Mouse (Mus musculus) liver, embryonic 15.5 days (tissue): ENCODE data around the gene Porcn. TPM values are rescaled to one million over a fixed set of nuclear protein-coding genes. Genes with fewer than 3 reads are reported as not detected.

Experiments used
- ATAC-seq: fragments of 200-750 bp; cut with Nextera tagmentation; 2 replicates; pipeline ENCODE4 v1.8.0; 2017; ENCODE audit warnings: moderate number of reproducible peaks, mild to moderate bottlenecking, moderate library complexity; ENCODE audit not compliant: insufficient read depth
- H3K27ac ChIP-seq: fragments of 300-500 bp; sonication (generic); replicated peaks from 2 replicates; pipeline ENCODE4 v1.5.1; 2015; ENCODE audit warnings: mild to moderate bottlenecking, inconsistent platforms
- H3K27me3 ChIP-seq: fragments of 300-500 bp; sonication (generic); 2 replicates; pipeline ENCODE4 v1.6.1; 2015; ENCODE audit warnings: mild to moderate bottlenecking, inconsistent platforms
- H3K36me3 ChIP-seq: fragments of 300-500 bp; sonication (generic); replicated peaks from 2 replicates; pipeline ENCODE4 v1.6.1; 2015; ENCODE audit warnings: moderate library complexity, mild to moderate bottlenecking, inconsistent platforms
- H3K4me1 ChIP-seq: fragments of 300-500 bp; sonication (generic); replicated peaks from 2 replicates; pipeline ENCODE4 v1.6.1; 2015; ENCODE audit warnings: inconsistent platforms
- H3K4me2 ChIP-seq: fragments of 300-500 bp; sonication (generic); 2 replicates; pipeline ENCODE4 v1.6.1; 2015; ENCODE audit warnings: moderate library complexity, mild to moderate bottlenecking, inconsistent platforms
- H3K4me3 ChIP-seq: fragments of 300-500 bp; sonication (generic); replicated peaks from 2 replicates; pipeline ENCODE4 v1.5.1; 2015; ENCODE audit warnings: mild to moderate bottlenecking, inconsistent platforms
- H3K9ac ChIP-seq: fragments of 300-500 bp; sonication (generic); 2 replicates; pipeline ENCODE4 v1.6.1; 2015; ENCODE audit warnings: moderate library complexity, mild to moderate bottlenecking, inconsistent platforms
- H3K9me3 ChIP-seq: fragments of 300-500 bp; sonication (generic); replicated peaks from 2 replicates; pipeline ENCODE4 v1.6.1; 2016; ENCODE audit warnings: inconsistent platforms
- WGBS: fragments of 180-500 bp; shearing (Covaris S2); methylation state at CpG from one replicate; pipeline ENCODE4 v1.1.7; 2015; ENCODE audit warnings: mixed read lengths; ENCODE audit not compliant: insufficient replicate concordance; 5-methylcytosine and 5-hydroxymethylcytosine counted together
- polyA plus RNA-seq: library from polyadenylated mRNA; unstranded; fragments of >200 nt; fragmentation: Nextera tagmentation; extraction: Ambion mirVana; gene quantifications from 2 replicates; pipeline ENCODE4 v1.2.1, GENCODE M21; 2015

Porcn gene
- polyA plus RNA-seq, 1 experiment from 2014 or later: 0.83 TPM

DNA sequence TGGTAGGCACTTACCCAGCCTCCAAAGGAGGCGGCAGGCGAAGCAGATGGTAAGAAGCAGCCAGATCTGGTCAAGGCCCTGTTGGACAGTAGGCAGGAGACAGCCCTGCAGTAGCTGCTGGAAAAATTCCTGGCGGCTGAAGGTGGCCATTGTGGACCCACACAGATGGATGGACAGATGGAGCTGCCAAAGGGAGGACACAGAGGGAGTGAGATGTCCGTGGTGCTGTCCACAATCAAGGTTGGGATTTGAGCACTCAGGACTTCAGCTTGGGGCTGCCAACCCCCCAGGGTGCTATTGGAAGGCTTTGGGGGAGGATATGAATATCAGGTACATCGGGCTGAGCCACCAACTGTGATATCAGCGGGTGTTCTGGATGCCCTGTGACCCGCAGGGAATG lies 774 bp downstream of the Porcn start:
- H3K9ac ChIP-seq: no peak overlapping the region
- ATAC-seq: no peak

DNA sequence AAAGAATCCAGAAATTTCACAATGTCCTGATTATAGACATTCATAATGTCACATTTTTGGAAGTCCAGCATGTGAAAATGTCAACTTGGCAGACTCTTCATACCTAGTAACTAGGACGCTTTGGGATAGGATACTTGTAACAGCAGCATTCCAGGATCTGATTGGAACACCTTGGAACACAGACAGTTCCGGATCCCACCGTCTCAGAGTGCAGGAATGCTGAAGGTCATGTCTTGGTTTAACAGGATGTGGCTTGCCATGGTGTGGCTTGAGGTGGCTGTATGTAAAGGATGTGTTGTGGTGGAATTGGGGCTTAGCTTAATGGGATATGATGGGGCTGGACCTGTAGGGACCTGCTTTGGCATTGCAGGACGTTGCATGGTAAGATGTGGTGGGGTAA lies 1.2 kb downstream of the Porcn start:
- H3K4me3 ChIP-seq: no peak overlapping the region
- no peak overlapping the region for H3K9ac ChIP-seq
- H3K4me2 ChIP-seq: no peak overlapping the region
- 54% methylated on average over 4 of the region's 4 CpGs for WGBS
- peaks cover 9% of the 10 kb centered on the region; the same call in 1 of the 2 replicates for H3K4me1 ChIP-seq
- H3K27me3 ChIP-seq: peaks cover 20% of the 10 kb centered on the region
- H3K27ac ChIP-seq: no peak overlapping the region
- no peak for ATAC-seq
- H3K9me3 ChIP-seq: no peaks in the 10 kb centered on the region
- no peaks in the 10 kb centered on the region for H3K36me3 ChIP-seq

More for the DNA sequence above, 774 bp downstream of the Porcn start:
- peak overlapping the region; percentile 73 for H3K4me2 ChIP-seq
- peaks cover 20% of the 10 kb centered on the region for H3K27me3 ChIP-seq
- 37% methylated on average over 7 of the region's 7 CpGs for WGBS
- no peak overlapping the region for H3K27ac ChIP-seq
- no peaks in the 10 kb centered on the region for H3K36me3 ChIP-seq
- H3K9me3 ChIP-seq: no peaks in the 10 kb centered on the region
- H3K4me1 ChIP-seq: peaks cover 9% of the 10 kb centered on the region; the same call in 1 of the 2 replicates
- peak overlapping the region; percentile 50; the same call in 1 of the 2 replicates for H3K4me3 ChIP-seq

DNA sequence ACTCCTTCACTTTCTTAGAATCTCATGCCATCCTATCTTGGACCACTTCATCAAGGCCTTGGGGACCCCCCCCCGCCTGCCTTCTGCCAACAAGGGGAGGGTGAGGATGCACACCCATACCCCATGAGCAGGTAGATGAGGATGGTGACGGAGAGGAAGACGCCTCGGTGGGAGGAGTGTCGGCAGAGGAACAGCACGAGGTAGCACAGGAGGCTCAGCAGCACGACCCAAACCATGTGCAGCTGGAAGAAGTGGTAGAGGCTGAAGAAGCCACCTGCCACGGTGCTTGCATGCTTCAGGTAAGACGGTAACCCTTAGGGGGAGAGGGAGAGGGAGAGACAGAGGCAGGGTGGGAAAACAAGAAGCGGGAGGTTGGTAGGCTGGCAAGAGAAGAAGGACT lies 2.2 kb downstream of the Porcn start:
- H3K9ac ChIP-seq: no peak overlapping the region
- no peak overlapping the region for H3K4me2 ChIP-seq
- no peak overlapping the region for H3K27ac ChIP-seq
- H3K36me3 ChIP-seq: no peaks in the 10 kb centered on the region
- H3K4me1 ChIP-seq: peaks cover 9% of the 10 kb centered on the region; the same call in 1 of the 2 replicates
- ATAC-seq: no peak
- no peak overlapping the region for H3K4me3 ChIP-seq
- 68% methylated on average over 10 of the region's 10 CpGs for WGBS
- H3K9me3 ChIP-seq: no peaks in the 10 kb centered on the region
- H3K27me3 ChIP-seq: peaks cover 20% of the 10 kb centered on the region

DNA sequence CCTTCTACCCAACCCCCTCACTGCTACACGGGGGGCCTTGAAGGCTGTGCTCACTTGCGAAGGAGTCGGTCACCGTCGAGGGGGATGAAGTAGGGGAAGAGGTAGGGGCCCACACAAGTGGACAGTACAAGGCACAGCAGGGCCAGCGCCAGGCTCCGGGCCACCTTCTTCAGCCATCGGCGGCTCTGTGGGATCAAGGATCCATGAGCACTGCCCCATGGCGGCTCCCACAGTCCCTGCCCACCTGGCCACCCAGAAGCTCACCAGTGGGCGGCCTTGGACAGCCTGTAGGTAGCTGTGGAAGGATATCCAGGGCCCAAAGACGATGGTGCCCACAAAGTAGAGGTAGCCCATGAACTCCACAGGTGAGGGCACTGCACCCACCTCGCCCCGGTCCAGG lies 3.2 kb downstream of the Porcn start:
- 69% methylated on average over 14 of the region's 14 CpGs for WGBS
- H3K9ac ChIP-seq: no peak overlapping the region
- H3K9me3 ChIP-seq: no peaks in the 10 kb centered on the region
- peaks cover 9% of the 10 kb centered on the region; the same call in 1 of the 2 replicates for H3K4me1 ChIP-seq
- no peak for ATAC-seq
- H3K4me3 ChIP-seq: no peak overlapping the region
- H3K27me3 ChIP-seq: peaks cover 20% of the 10 kb centered on the region
- no peaks in the 10 kb centered on the region for H3K36me3 ChIP-seq
- no peak overlapping the region for H3K27ac ChIP-seq
- H3K4me2 ChIP-seq: no peak overlapping the region

DNA sequence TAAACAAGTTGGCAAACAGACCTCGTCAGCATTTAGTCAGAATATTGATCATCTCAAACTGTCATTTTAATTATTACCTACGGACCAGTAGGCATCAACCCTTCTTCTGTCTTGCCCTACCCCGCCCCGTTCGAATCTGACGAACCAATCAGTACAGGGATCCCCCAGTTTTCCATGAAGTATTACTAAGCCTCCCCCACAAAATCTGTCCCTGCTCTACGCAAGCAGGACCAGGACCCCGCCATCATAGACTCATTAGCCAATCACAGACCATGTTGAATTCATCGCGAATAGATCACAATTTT lies 13.0 kb downstream of the Porcn start, which contains the start of gene Ebp:
Gene Ebp (minus strand): TSS at position 94 of the 305 bp plus-strand sequence.
- peak within 1 kb of the TSS; percentile 78 for H3K4me2 ChIP-seq
- peak within 1 kb of the TSS; percentile 75 for H3K9ac ChIP-seq
- H3K27ac ChIP-seq: peak within 1 kb of the TSS; percentile 84
- peak; percentile 8; the same call in 1 of the 2 replicates for ATAC-seq
- peak within 1 kb of the TSS; percentile 72 for H3K4me3 ChIP-seq
- H3K27me3 ChIP-seq: no peaks in the 10 kb centered on the region
- 21% methylated on average over 10 of the region's 10 CpGs for WGBS
- peaks cover 9% of the 10 kb centered on the region for H3K4me1 ChIP-seq
- H3K9me3 ChIP-seq: no peaks in the 10 kb centered on the region
- peaks cover 4% of the 10 kb centered on the region; the same call in 1 of the 2 replicates for H3K36me3 ChIP-seq

DNA sequence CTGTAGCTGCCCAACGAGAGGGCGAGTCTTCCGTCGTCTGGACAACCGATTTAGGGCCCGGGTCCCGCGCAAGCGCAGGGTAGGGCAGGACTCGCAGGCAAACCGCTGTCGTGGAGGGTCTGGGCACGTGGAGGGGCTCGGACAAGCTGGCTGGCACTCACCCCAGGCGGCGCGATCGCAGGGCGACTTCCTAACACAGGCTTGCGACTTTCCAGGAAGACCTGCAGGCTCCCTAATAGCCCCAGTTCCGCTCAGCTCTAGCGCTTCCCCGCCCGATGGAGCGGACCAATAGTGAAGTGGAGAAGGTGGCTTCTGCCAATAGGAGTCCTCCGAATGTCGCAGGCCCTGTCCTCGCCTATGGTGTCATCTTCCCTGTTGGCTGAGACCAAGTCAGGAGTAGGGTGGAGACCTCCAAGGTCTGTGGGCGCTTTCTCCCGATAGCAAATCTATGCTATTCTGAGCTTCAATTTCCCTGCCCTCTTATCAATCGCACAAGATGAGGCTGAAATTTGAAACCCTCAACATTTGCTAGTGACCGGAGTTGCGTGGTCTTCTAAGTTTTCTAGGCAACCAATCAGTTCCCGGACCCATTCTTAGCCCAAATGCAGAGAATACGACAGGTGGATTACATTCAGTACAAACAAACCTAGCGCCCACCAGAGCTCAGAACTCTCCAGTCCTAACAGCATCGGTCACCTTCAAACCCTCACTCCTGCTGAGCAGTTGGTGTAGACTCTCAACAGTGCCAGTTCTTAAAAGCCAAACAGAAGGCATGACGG lies 13.5 kb downstream of the Porcn start:
- peak overlapping the region; percentile 84 for H3K27ac ChIP-seq
- no peaks in the 10 kb centered on the region for H3K27me3 ChIP-seq
- no peaks in the 10 kb centered on the region for H3K9me3 ChIP-seq
- H3K4me3 ChIP-seq: peak overlapping the region; percentile 72
- H3K36me3 ChIP-seq: peaks cover 4% of the 10 kb centered on the region; the same call in 1 of the 2 replicates
- H3K9ac ChIP-seq: peak overlapping the region; percentile 75
- peak; percentile 99 for ATAC-seq
- 7% methylated on average over 38 of the region's 38 CpGs for WGBS
- peak overlapping the region; percentile 78 for H3K4me2 ChIP-seq
- H3K4me1 ChIP-seq: peaks cover 9% of the 10 kb centered on the region

DNA sequence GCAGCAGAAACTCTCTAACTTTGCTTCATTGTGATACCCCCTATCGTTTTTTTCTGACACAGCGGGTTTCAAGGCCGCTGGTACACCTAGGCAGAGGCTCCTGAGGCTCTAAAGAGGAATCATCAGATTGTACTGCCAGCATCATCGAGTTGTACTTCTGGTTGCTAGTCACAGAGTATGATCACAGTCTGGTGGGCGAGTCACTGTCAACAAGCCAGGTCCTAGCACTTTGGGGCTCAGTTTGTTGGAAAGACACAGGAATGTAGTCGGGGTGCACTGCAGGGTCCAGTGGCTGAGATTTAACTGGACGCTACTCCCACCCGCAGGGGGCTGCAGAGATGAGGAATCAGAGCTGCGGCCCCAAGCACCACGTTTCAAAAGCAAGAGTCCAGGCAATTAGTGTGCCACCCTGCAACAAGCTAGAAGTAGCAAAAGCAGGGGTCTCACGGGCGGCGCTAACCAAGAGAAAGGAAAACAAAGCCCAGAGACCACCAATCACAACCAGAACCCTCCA lies 14.1 kb downstream of the Porcn start:
- no peaks in the 10 kb centered on the region for H3K9me3 ChIP-seq
- H3K4me3 ChIP-seq: peak overlapping the region; percentile 72
- no peak; the same call in 1 of the 2 replicates for ATAC-seq
- peak overlapping the region; percentile 81 for H3K27ac ChIP-seq
- peak overlapping the region; percentile 75 for H3K9ac ChIP-seq
- H3K27me3 ChIP-seq: no peaks in the 10 kb centered on the region
- peak overlapping the region; percentile 78 for H3K4me2 ChIP-seq
- peaks cover 4% of the 10 kb centered on the region; the same call in 1 of the 2 replicates for H3K36me3 ChIP-seq
- H3K4me1 ChIP-seq: peaks cover 9% of the 10 kb centered on the region
- WGBS: 9% methylated on average over 13 of the region's 13 CpGs

DNA sequence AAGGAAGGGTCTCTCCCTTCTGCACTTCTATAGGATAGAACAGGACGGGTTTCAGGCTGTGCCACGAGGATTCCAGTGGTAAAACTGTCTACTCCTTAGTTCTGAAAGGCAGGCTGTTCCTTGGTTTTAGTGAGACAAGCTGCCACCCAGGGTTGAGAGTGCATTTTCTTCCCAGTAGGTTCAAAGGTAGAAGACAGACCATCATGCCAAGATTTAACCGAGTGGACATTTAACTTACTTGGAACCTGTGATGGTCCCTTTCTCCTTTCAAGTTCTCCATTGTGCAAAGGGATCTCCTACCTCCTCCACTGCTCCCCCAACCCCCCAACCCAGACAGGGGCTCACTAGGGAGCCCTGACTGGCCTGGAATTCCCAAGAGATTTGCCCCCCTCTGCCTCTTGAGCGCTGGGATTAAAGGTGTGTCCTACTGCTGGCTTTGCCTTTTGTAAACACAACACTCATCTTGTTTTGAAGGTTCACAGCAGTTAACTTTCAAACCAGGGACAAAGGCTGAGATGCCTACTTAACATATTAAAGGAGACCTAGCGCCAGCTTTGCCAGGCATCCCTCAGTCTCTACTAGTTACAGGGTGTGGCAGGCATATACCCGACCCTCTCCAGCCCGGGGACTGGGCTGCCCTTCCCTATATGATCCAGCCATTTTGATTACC lies 23.3 kb downstream of the Porcn start:
- Histone ChIP-seq H3K9ac (no peak overlapping the region), H3K27ac (no peak overlapping the region), H3K27me3 (no peaks in the 10 kb centered on the region), H3K4me2 (no peak overlapping the region), H3K9me3 (no peaks in the 10 kb centered on the region), H3K4me3 (no peak overlapping the region), H3K4me1 (peaks cover 10% of the 10 kb centered on the region; the same call in 1 of the 2 replicates), H3K36me3 (peaks cover 18% of the 10 kb centered on the region)
- 20% methylated on average over 7 of the region's 7 CpGs for WGBS
- ATAC-seq: no peak

DNA sequence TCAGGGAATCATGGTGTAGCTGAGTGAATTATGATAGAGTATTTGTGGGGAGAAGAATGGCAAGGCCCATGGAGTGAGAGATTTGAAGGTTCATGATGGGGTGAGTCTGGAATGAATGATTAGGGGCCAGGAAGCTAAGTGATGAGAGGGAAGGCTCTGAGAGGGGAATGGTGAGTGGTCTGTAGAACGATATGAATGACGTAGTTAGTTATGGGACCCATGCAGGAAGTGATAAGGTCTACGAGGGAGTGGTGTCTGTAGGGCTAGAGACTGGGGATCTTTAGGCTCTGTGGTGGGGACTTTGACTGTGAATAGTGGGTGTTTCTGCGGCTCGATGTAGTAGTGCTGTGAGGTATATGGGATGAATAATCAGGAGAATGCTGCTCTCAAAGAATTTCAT lies 26.7 kb downstream of the Porcn start:
- H3K4me1 ChIP-seq: peaks cover 18% of the 10 kb centered on the region

DNA sequence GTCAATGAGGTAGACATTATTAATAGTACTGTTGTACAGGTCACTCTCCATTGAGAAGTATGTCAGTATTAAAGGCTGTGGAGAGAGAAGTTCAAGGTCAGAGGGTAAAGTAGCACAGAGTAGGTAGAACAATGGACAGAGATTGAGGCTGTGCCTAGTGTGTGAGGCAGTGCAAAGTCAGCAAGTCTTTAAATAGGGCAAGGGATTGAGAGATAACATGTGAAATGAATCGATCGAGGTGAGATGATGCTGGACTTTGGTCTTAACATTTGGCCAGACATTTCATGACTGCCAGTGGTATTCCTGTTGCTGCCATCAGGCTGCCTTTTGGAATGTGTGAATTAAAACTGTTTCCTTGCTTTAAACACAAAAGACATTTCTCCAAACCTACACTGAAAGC lies 27.5 kb downstream of the Porcn start:
- Histone ChIP-seq H3K4me3 (no peak overlapping the region), H3K9ac (no peak overlapping the region), H3K27ac (no peak overlapping the region), H3K4me2 (no peak overlapping the region), H3K36me3 (no peaks in the 10 kb centered on the region), H3K27me3 (no peaks in the 10 kb centered on the region), H3K4me1 (peaks cover 20% of the 10 kb centered on the region), H3K9me3 (no peaks in the 10 kb centered on the region)
- no peak for ATAC-seq
- WGBS: 72% methylated on average over 2 of the region's 2 CpGs

More for the DNA sequence above, 26.7 kb downstream of the Porcn start:
- WGBS: 36% methylated on average over 5 of the region's 5 CpGs
- no peak for ATAC-seq
- Histone ChIP-seq H3K4me3 (no peak overlapping the region), H3K4me2 (no peak overlapping the region), H3K9ac (no peak overlapping the region), H3K27ac (no peak overlapping the region), H3K27me3 (no peaks in the 10 kb centered on the region), H3K9me3 (no peaks in the 10 kb centered on the region), H3K36me3 (no peaks in the 10 kb centered on the region)
